Mouse (Mus musculus): ENCODE data around the gene Dapp1. TPM values are rescaled to one million over a fixed set of nuclear protein-coding genes. Genes with fewer than 3 reads are reported as not detected.

Dapp1 gene
- 12.0 and 14.7 TPM in 2 replicates for polyA plus RNA-seq (2014; fragmentation: Nextera tagmentation; extraction: Ambion mirVana)

DNA sequence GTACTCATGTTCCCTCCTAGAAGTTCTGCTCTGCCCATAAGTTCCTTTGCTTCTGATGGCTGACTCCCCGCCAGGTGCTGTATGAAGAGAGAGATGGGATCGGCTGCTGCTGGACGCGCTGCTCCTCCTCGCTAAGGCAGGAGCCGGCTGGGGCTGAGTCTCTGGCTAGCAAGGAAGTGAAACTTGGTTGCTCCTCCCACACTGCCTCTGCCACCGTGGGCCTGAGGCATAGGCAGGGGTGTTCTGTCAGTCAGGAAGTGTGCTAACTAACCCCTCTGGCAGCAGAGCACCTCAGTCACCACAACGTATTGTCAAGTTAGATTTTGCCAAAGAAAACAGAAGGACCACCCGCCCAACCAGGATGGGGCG is at the start of gene Dapp1:
TSS of gene Dapp1 (minus strand) at position 164 of the 369 bp plus-strand sequence.
- Histone ChIP-seq H3K4me1 (ENCODE audit: control insufficient read depth, insufficient read depth, low read length) (peaks cover 4% of the 10 kb centered on the region), H3K9me3 (ENCODE audit: control insufficient read depth, low read depth, low read length) (no peaks in the 10 kb centered on the region), H3K9ac (replicated peaks; ENCODE audit: low read depth, low read length) (peak within 1 kb of the TSS; percentile 32), H3K36me3 (ENCODE audit: control insufficient read depth, insufficient read depth, low read length) (no peaks in the 10 kb centered on the region), H3K4me3 (ENCODE audit: low read depth, low read length) (peak within 1 kb of the TSS; percentile 44), H3K27ac (ENCODE audit: low read length) (peak within 1 kb of the TSS; percentile 74), H3K27me3 (ENCODE audit: control insufficient read depth, insufficient read depth, low read length) (no peaks in the 10 kb centered on the region), H3K4me2 (replicated peaks; ENCODE audit: low read depth, low read length) (peak within 1 kb of the TSS; percentile 74)
- 8% methylated on average over 10 of the region's 10 CpGs for WGBS
- ATAC-seq (ENCODE audit: insufficient number of reproducible peaks, insufficient read depth, low FRiP score, low read depth): peak; percentile 85; the same call in 1 of the 2 replicates

DNA sequence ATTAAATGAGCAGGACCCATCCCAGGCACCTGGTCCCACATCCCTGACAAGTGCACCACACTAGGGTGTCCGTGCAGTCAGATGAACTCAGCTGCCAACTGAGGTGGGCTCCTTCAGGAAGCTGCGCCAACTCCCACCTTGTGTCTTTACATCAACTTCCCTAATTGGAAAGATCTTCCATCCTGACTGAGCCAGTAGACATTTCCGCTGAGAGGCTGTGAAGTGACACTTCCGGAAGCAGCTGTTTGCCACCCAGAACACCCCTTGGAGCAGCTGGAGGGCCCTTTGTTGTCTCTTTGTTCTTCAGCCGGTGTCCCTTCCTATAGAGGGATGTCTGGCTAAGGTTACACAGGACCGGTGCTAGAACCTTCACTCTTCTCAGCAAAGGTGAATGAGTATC is 49.2 kb upstream of the Dapp1 start:
- H3K27me3 ChIP-seq (ENCODE audit: control insufficient read depth, insufficient read depth, low read length): no peaks in the 10 kb centered on the region

DNA sequence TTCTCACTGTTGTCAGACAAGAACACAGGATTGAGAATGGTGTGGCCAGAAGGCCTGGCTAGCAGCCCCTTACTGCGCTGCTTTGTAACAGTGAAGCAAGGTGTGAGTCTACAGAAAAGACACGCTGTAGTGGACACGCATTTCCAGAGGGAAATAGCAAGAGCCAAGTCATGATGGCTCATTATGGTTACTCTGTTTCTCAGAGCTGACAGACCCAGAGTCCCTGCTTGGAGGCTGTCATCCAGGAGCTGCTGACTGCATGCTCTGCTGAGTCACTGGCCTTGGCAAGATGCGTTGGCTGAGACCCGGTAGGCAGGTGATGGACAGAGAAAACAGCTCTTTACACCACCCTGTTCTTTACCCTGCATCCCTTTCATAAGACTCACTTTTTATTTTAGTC is 48.0 kb upstream of the Dapp1 start:
- Histone ChIP-seq H3K9ac (replicated peaks; ENCODE audit: low read depth, low read length) (no peak overlapping the region), H3K27ac (ENCODE audit: low read length) (no peak overlapping the region), H3K4me2 (replicated peaks; ENCODE audit: low read depth, low read length) (no peak overlapping the region), H3K27me3 (ENCODE audit: control insufficient read depth, insufficient read depth, low read length) (no peaks in the 10 kb centered on the region), H3K9me3 (ENCODE audit: control insufficient read depth, low read depth, low read length) (no peaks in the 10 kb centered on the region), H3K36me3 (ENCODE audit: control insufficient read depth, insufficient read depth, low read length) (no peaks in the 10 kb centered on the region), H3K4me1 (ENCODE audit: control insufficient read depth, insufficient read depth, low read length) (no peaks in the 10 kb centered on the region), H3K4me3 (ENCODE audit: low read depth, low read length) (no peak overlapping the region)
- no peak for ATAC-seq (ENCODE audit: insufficient number of reproducible peaks, insufficient read depth, low FRiP score, low read depth)
- WGBS: 89% methylated on average over 5 of the region's 5 CpGs

More for the DNA sequence above, 49.2 kb upstream of the Dapp1 start:
- Histone ChIP-seq H3K4me2 (replicated peaks; ENCODE audit: low read depth, low read length) (no peak overlapping the region), H3K36me3 (ENCODE audit: control insufficient read depth, insufficient read depth, low read length) (no peaks in the 10 kb centered on the region), H3K27ac (ENCODE audit: low read length) (no peak overlapping the region), H3K9me3 (ENCODE audit: control insufficient read depth, low read depth, low read length) (no peaks in the 10 kb centered on the region), H3K4me1 (ENCODE audit: control insufficient read depth, insufficient read depth, low read length) (no peaks in the 10 kb centered on the region), H3K9ac (replicated peaks; ENCODE audit: low read depth, low read length) (no peak overlapping the region), H3K4me3 (ENCODE audit: low read depth, low read length) (no peak overlapping the region)
- WGBS: 84% methylated on average over 6 of the region's 6 CpGs
- no peak for ATAC-seq (ENCODE audit: insufficient number of reproducible peaks, insufficient read depth, low FRiP score, low read depth)

DNA sequence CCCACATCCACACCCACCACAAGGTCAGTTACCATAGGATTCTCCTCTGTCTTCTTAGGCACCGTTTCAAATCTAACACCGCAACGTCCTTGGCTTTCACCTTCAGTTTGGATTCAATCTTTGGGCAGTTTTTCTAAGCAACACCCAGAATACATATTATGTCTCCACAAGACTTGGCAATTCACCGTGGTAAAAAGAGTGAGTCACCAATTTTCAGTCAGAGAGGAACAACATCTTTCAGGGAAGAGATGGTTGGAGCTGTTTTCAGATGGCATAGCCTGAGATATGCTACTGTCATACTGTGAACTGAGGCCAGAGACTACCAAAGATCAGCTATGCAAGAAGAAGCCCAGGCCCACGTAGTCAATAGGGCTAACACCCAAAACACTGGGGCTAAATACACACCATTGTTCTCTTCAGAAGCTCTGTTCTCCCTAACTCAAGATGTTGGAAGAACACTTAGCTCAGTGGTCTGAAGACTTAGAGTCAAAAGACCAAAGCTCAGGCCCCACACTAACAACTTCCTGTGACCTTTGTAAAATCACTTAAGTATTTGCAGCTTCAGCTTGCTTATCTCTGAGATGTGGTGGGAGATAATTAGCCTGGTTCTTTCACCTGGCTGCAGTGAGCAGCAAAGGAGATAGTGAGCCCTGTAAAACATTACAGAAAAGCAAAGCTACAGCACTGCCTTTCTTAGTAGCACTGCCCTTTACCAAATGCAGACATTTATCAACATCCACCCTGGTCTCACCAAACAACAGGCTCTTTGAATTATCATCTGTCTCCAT is 46.4 kb upstream of the Dapp1 start:
- H3K9me3 ChIP-seq (ENCODE audit: control insufficient read depth, low read depth, low read length): no peaks in the 10 kb centered on the region
- H3K27me3 ChIP-seq (ENCODE audit: control insufficient read depth, insufficient read depth, low read length): no peaks in the 10 kb centered on the region
- ATAC-seq (ENCODE audit: insufficient number of reproducible peaks, insufficient read depth, low FRiP score, low read depth): no peak
- H3K9ac ChIP-seq (replicated peaks; ENCODE audit: low read depth, low read length): no peak overlapping the region
- no peaks in the 10 kb centered on the region for H3K4me1 ChIP-seq (ENCODE audit: control insufficient read depth, insufficient read depth, low read length)
- H3K4me2 ChIP-seq (replicated peaks; ENCODE audit: low read depth, low read length): no peak overlapping the region
- no peak overlapping the region for H3K27ac ChIP-seq (ENCODE audit: low read length)
- WGBS: 79% methylated on average over 5 of the region's 5 CpGs
- H3K4me3 ChIP-seq (ENCODE audit: low read depth, low read length): no peak overlapping the region
- H3K36me3 ChIP-seq (ENCODE audit: control insufficient read depth, insufficient read depth, low read length): no peaks in the 10 kb centered on the region

DNA sequence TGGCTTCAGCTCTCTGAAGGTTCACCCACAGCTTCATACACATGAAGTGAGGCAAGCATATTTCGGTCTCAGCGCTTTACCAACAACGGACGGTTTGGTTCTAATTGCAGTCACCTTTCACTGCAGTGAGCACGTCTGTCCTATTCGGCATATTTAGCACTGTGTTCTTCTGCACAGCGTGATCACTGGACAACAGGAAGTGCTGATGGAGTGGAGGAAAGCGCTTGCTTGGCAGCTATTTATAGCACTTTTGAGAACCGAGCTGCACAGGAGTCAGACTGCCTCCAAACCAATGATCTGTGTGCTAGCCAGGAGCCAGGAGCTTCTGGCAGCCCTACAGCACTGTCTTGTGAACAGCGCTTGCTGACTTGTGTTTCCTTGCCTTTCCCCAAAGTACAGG is 44.9 kb upstream of the Dapp1 start:
- H3K9me3 ChIP-seq (ENCODE audit: control insufficient read depth, low read depth, low read length): no peaks in the 10 kb centered on the region
- WGBS: 66% methylated on average over 10 of the region's 10 CpGs
- no peak overlapping the region for H3K9ac ChIP-seq (replicated peaks; ENCODE audit: low read depth, low read length)
- H3K36me3 ChIP-seq (ENCODE audit: control insufficient read depth, insufficient read depth, low read length): no peaks in the 10 kb centered on the region
- H3K4me1 ChIP-seq (ENCODE audit: control insufficient read depth, insufficient read depth, low read length): no peaks in the 10 kb centered on the region
- no peak overlapping the region for H3K27ac ChIP-seq (ENCODE audit: low read length)
- no peak overlapping the region for H3K4me3 ChIP-seq (ENCODE audit: low read depth, low read length)
- H3K27me3 ChIP-seq (ENCODE audit: control insufficient read depth, insufficient read depth, low read length): no peaks in the 10 kb centered on the region
- no peak overlapping the region for H3K4me2 ChIP-seq (replicated peaks; ENCODE audit: low read depth, low read length)
- ATAC-seq (ENCODE audit: insufficient number of reproducible peaks, insufficient read depth, low FRiP score, low read depth): no peak

DNA sequence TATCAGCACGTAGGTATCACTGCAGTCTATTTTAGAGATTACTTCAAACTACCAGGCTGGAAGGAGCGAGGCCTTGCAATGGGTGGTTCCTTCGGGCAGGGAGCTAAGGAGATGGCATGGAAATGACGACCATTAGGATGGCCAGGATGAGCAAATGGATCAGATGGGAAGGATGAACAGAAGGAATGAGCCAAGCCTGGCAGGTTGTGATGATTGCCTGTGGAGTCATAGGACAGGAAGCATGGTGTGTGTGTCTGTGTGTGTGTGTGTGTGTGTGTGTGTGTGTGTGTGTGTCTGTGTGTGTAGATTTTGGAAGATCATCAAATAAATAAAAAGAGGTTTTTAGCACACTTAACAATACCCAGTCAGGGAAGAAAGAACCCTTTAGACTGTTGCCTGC is 41.3 kb upstream of the Dapp1 start:
- H3K9ac ChIP-seq (replicated peaks; ENCODE audit: low read depth, low read length): no peak overlapping the region
- no peaks in the 10 kb centered on the region for H3K9me3 ChIP-seq (ENCODE audit: control insufficient read depth, low read depth, low read length)
- H3K27ac ChIP-seq (ENCODE audit: low read length): no peak overlapping the region
- no peak overlapping the region for H3K4me2 ChIP-seq (replicated peaks; ENCODE audit: low read depth, low read length)
- no peaks in the 10 kb centered on the region for H3K36me3 ChIP-seq (ENCODE audit: control insufficient read depth, insufficient read depth, low read length)
- H3K4me3 ChIP-seq (ENCODE audit: low read depth, low read length): no peak overlapping the region
- H3K4me1 ChIP-seq (ENCODE audit: control insufficient read depth, insufficient read depth, low read length): no peaks in the 10 kb centered on the region
- ATAC-seq (ENCODE audit: insufficient number of reproducible peaks, insufficient read depth, low FRiP score, low read depth): no peak
- WGBS: 83% methylated on average over 4 of the region's 4 CpGs
- H3K27me3 ChIP-seq (ENCODE audit: control insufficient read depth, insufficient read depth, low read length): no peaks in the 10 kb centered on the region

DNA sequence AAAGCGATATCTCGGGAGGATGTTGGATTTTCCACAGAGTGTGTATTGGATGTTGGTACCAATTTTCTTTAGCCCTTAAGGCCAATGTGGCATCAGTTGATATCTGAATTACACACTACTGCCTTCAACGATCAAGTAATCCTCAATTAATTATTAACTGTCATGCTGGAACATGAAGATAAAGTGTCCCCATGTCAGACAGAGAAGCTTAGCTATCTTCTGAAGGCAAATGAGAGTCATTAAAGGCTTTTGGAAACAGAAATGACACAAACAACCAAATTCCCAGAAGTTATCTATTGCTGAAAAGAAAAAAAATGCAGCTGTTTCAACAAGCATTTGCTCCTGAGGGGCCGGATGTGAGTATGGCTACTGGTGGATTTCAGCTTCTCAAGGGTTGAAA is 40.7 kb upstream of the Dapp1 start:
- 70% methylated on average over 4 of the region's 4 CpGs for WGBS
- H3K9me3 ChIP-seq (ENCODE audit: control insufficient read depth, low read depth, low read length): no peaks in the 10 kb centered on the region
- H3K27ac ChIP-seq (ENCODE audit: low read length): no peak overlapping the region
- H3K4me3 ChIP-seq (ENCODE audit: low read depth, low read length): no peak overlapping the region
- no peak overlapping the region for H3K9ac ChIP-seq (replicated peaks; ENCODE audit: low read depth, low read length)
- H3K27me3 ChIP-seq (ENCODE audit: control insufficient read depth, insufficient read depth, low read length): no peaks in the 10 kb centered on the region
- ATAC-seq (ENCODE audit: insufficient number of reproducible peaks, insufficient read depth, low FRiP score, low read depth): no peak
- no peaks in the 10 kb centered on the region for H3K36me3 ChIP-seq (ENCODE audit: control insufficient read depth, insufficient read depth, low read length)
- no peaks in the 10 kb centered on the region for H3K4me1 ChIP-seq (ENCODE audit: control insufficient read depth, insufficient read depth, low read length)
- H3K4me2 ChIP-seq (replicated peaks; ENCODE audit: low read depth, low read length): no peak overlapping the region

DNA sequence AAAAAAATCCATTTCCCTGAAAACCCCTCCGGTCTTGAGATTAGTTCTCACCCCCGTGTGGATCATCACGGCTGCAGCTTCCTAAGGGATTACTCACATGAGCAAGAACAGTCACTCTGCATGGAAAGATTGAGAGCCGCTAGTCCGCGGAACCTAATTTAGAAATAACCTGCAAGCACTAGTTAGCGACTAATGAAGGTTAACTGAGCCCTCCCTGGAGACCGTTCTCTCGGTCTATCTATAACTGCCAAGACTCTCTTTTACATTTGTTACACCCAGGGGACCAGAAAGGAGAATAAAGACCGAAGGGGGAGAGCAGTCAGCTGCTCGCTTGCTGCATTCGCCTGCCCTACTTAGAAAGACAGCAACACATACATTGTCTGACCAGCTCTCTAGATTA is 35.5 kb upstream of the Dapp1 start:
- H3K27ac ChIP-seq (ENCODE audit: low read length): no peak overlapping the region
- no peak for ATAC-seq (ENCODE audit: insufficient number of reproducible peaks, insufficient read depth, low FRiP score, low read depth)
- no peak overlapping the region for H3K9ac ChIP-seq (replicated peaks; ENCODE audit: low read depth, low read length)
- no peak overlapping the region for H3K4me3 ChIP-seq (ENCODE audit: low read depth, low read length)
- no peak overlapping the region for H3K4me2 ChIP-seq (replicated peaks; ENCODE audit: low read depth, low read length)
- H3K9me3 ChIP-seq (ENCODE audit: control insufficient read depth, low read depth, low read length): no peaks in the 10 kb centered on the region
- 94% methylated on average over 12 of the region's 12 CpGs for WGBS
- no peaks in the 10 kb centered on the region for H3K27me3 ChIP-seq (ENCODE audit: control insufficient read depth, insufficient read depth, low read length)
- H3K4me1 ChIP-seq (ENCODE audit: control insufficient read depth, insufficient read depth, low read length): no peaks in the 10 kb centered on the region
- H3K36me3 ChIP-seq (ENCODE audit: control insufficient read depth, insufficient read depth, low read length): no peaks in the 10 kb centered on the region

DNA sequence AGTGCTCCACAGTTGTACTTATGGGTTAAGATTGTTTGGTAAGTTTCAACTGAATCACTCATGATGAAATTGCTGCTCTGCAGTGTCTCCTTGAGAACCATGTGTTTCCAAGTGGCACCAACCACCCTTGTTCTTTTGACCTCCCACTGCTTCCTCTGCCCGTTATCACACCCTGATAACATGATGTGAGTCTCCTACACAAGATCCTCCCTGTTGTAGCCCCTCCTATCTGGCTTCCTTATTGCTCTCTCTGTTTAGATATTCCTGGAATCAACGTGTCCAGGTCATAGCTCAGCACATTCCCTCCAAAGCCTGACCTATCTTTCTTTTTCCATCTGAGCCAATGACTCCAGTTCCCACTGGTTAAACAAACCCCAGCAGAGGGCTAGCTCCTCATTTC is 33.4 kb upstream of the Dapp1 start:
- no peaks in the 10 kb centered on the region for H3K4me1 ChIP-seq (ENCODE audit: control insufficient read depth, insufficient read depth, low read length)
- no peak overlapping the region for H3K27ac ChIP-seq (ENCODE audit: low read length)
- no peak overlapping the region for H3K4me2 ChIP-seq (replicated peaks; ENCODE audit: low read depth, low read length)
- 62% methylated on average over 2 of the region's 2 CpGs for WGBS
- H3K36me3 ChIP-seq (ENCODE audit: control insufficient read depth, insufficient read depth, low read length): no peaks in the 10 kb centered on the region
- H3K9me3 ChIP-seq (ENCODE audit: control insufficient read depth, low read depth, low read length): no peaks in the 10 kb centered on the region
- no peak overlapping the region for H3K9ac ChIP-seq (replicated peaks; ENCODE audit: low read depth, low read length)
- no peaks in the 10 kb centered on the region for H3K27me3 ChIP-seq (ENCODE audit: control insufficient read depth, insufficient read depth, low read length)
- H3K4me3 ChIP-seq (ENCODE audit: low read depth, low read length): no peak overlapping the region
- ATAC-seq (ENCODE audit: insufficient number of reproducible peaks, insufficient read depth, low FRiP score, low read depth): no peak

All from stomach, embryonic 14.5 days (tissue).